ENCODE assay signal across 9 mouse cellular contexts in the genomic region with DNA sequence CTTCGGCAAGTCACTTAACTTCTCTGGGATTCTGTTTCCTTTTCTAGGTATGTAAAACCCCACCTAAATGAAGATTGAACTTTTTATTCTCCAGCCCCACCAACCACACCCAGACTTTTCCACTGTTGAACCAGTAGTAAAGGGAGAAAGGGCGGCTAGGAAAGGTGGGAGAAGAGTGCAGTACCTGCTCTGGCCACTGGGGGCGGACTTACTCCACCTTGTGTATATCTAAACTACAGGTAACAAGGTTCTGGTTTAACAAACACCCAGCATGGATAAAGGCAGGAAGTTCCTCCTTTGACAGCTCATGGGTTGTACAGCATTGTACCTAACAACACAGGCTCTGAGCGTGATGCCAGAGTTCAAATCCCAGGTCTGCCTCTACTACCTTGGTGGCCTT. TPM values are rescaled to one million over a fixed set of nuclear protein-coding genes. Genes with fewer than 3 reads are reported as not detected.
DNase-seq lines count a peak whose midpoint lies in the region; ATAC-seq and TF ChIP-seq lines count a peak whose summit lies in the region.
"Had no signal": no experiment of that assay in that cellular context is flagged by ENCODE, and none has a peak within 500 bp of the region (broad histone marks: within the 10 kb centered on the region; RNA-seq: fewer than 3 reads in every experiment).

No protein-coding gene starts in this region.

- H3K4me2 ChIP-seq in hindbrain, embryonic 11.5 days (replicated peaks; ENCODE audit: low read depth, low read length), result no peak overlapping the region
- no peak overlapping the region for H3K4me2 ChIP-seq in hindbrain, embryonic 13.5 days

- peaks cover 36% of the 10 kb centered on the region for H3K27me3 ChIP-seq in hindbrain, embryonic 11.5 days (ENCODE audit: control insufficient read depth, insufficient read depth, low read length)
- peaks cover 96% of the 10 kb centered on the region for H3K27me3 ChIP-seq in hindbrain, embryonic 13.5 days

- ATAC-seq in hindbrain, embryonic 11.5 days (ENCODE audit: low FRiP score), result no peak
- no peak for ATAC-seq in hindbrain, embryonic 13.5 days (ENCODE audit: low FRiP score)

- no peak overlapping the region for H3K27ac ChIP-seq in hindbrain, embryonic 11.5 days (ENCODE audit: low read depth, low read length)
- H3K27ac ChIP-seq in hindbrain, embryonic 13.5 days, result no peak overlapping the region

- no peak overlapping the region for H3K4me3 ChIP-seq in hindbrain, embryonic 11.5 days (ENCODE audit: low read depth, low read length)
- no peak overlapping the region for H3K4me3 ChIP-seq in hindbrain, embryonic 13.5 days
- H3K4me3 ChIP-seq in lung, adult 2 months (replicated peaks; ENCODE audit: extremely low read depth, low read depth, low read length), result no peak overlapping the region

- no peaks in the 10 kb centered on the region for H3K36me3 ChIP-seq in hindbrain, embryonic 11.5 days (ENCODE audit: control insufficient read depth, insufficient read depth, low read length)
- H3K36me3 ChIP-seq in hindbrain, embryonic 13.5 days, result no peaks in the 10 kb centered on the region

- TF ChIP-seq POLR2A in lung, adult 2 months (IDR thresholded peaks at IDR 0.05; ENCODE audit: borderline replicate concordance, extremely low read depth, low read depth, low read length), result no peak

- DNase-seq in hindbrain, embryonic 11.5 days (ENCODE audit: low spot score), result peak; percentile 65
- DNase-seq in 416B (ENCODE audit: low read depth), result peak; percentile 8
- DNase-seq in ES-CJ7 (ENCODE audit: low read depth, low spot score), result peak; percentile 59
- peak; percentile 52 for DNase-seq in embryo, embryonic 9.5 days (ENCODE audit: extremely low spot score)
- peak; percentile 46 for DNase-seq in lung, adult 2 months
- peak; percentile 54 to 60 for DNase-seq in thymus, postnatal 36 days
- no peak for DNase-seq in urinary bladder, postnatal 4 days (ENCODE audit: low spot score in 2 of 2)

- 42% methylated on average over 4 of the region's 4 CpGs for WGBS in hindbrain, embryonic 11.5 days
- WGBS in hindbrain, embryonic 13.5 days, result 46% methylated on average over 4 of the region's 4 CpGs
- WGBS in lung, adult 2 months, result 53% methylated on average over 4 of the region's 4 CpGs

- no peaks in the 10 kb centered on the region for H3K9me3 ChIP-seq in hindbrain, embryonic 11.5 days (ENCODE audit: control insufficient read depth, low read length)
- H3K9me3 ChIP-seq in hindbrain, embryonic 13.5 days, result no peaks in the 10 kb centered on the region

- no peak overlapping the region for H3K9ac ChIP-seq in hindbrain, embryonic 11.5 days (ENCODE audit: low read depth, low read length)
- H3K9ac ChIP-seq in hindbrain, embryonic 13.5 days, result no peak overlapping the region

- no peaks in the 10 kb centered on the region for H3K4me1 ChIP-seq in hindbrain, embryonic 11.5 days (replicated peaks; ENCODE audit: control insufficient read depth, insufficient read depth, low read length)
- H3K4me1 ChIP-seq in hindbrain, embryonic 13.5 days (replicated peaks), result no peaks in the 10 kb centered on the region; the same call in 1 of the 2 replicates
- H3K4me1 ChIP-seq in lung, adult 2 months (ENCODE audit: control insufficient read depth, insufficient read depth, low read length), result no peaks in the 10 kb centered on the region

- TF ChIP-seq CTCF in lung, adult 2 months (IDR thresholded peaks at IDR 0.05; ENCODE audit: insufficient read depth, low read length), result peak; percentile 84

RNA-seq across cellular contexts. Expression of gene Mafb, which starts 11.4 kb away (rescaled TPM):
- 8.9 and 10.4 TPM in 2 replicates for polyA plus RNA-seq in hindbrain, embryonic 11.5 days (2014; fragmentation: Nextera tagmentation; extraction: Ambion mirVana)
- 22.5 and 23.2 TPM in 2 replicates for polyA plus RNA-seq in hindbrain, embryonic 13.5 days (2015; fragmentation: Nextera tagmentation; extraction: Ambion mirVana)
- 5.3 and 5.4 TPM in 2 replicates for polyA plus RNA-seq in lung, adult 2 months (2012; rRNA removed)

RNA-seq across cellular contexts. Expression of gene Gm826, which starts 44.3 kb away (rescaled TPM):
- 0.45 TPM in 1 of 2 replicates, not detected in the other for polyA plus RNA-seq in hindbrain, embryonic 11.5 days (2014; fragmentation: Nextera tagmentation; extraction: Ambion mirVana)
- not detected in 2 replicates for polyA plus RNA-seq in hindbrain, embryonic 13.5 days (2015; fragmentation: Nextera tagmentation; extraction: Ambion mirVana)
- polyA plus RNA-seq in lung, adult 2 months (2012; rRNA removed), result 0.58 TPM in 1 of 2 replicates, not detected in the other
- polyA plus RNA-seq: neural tube, embryonic 11.5 days had no signal

Comparison
In these comparisons a context has a peak if more than half of its experiments do, and no peak if none do; other contexts are left out.
1. DNase-seq: peak in hindbrain, embryonic 11.5 days (single experiment), 416B (single experiment), ES-CJ7 (single experiment), embryo, embryonic 9.5 days (single experiment), lung, adult 2 months (single experiment) and thymus, postnatal 36 days (2 of 2); none in urinary bladder, postnatal 4 days (0 of 2).